ENCODE assay signal across 9 mouse cellular contexts in genomic region chr4:125124424-125125209, GRCm38 (mm10). TPM values are rescaled to one million over a fixed set of nuclear protein-coding genes. Genes with fewer than 3 reads are reported as not detected.
DNase-seq lines count a peak whose midpoint lies in the region; ATAC-seq and TF ChIP-seq lines count a peak whose summit lies in the region.
"Had no signal": no experiment of that assay in that cellular context is flagged by ENCODE, and none has a peak within 500 bp of the region (broad histone marks: within the 10 kb centered on the region; RNA-seq: fewer than 3 reads in every experiment).

No protein-coding gene starts in this region.

- H3K27me3 ChIP-seq in forebrain, embryonic 10.5 days (ENCODE audit: poor library complexity, severe bottlenecking) = peaks cover 62% of the 10 kb centered on the region
- H3K27me3 ChIP-seq in forebrain, embryonic 16.5 days (replicated peaks; ENCODE audit: control insufficient read depth, insufficient read depth, low read length) = peaks cover 16% of the 10 kb centered on the region

- H3K4me1 ChIP-seq in forebrain, embryonic 10.5 days = peaks cover 48% of the 10 kb centered on the region
- H3K4me1 ChIP-seq in forebrain, embryonic 16.5 days (replicated peaks; ENCODE audit: control insufficient read depth, insufficient read depth, low read length) = peaks cover 12% of the 10 kb centered on the region
- H3K4me1 ChIP-seq in bone marrow macrophage, adult 2 months (ENCODE audit: control insufficient read depth, insufficient read depth, low read length) = peaks cover 45% of the 10 kb centered on the region

- ATAC-seq in forebrain, embryonic 16.5 days = no peak
- ATAC-seq in neutrophil, adult 5-6 weeks (ENCODE audit: extremely low read depth, insufficient number of reproducible peaks, low FRiP score, poor library complexity, severe bottlenecking) = peak; percentile 56

- no peak overlapping the region for H3K4me2 ChIP-seq in forebrain, embryonic 16.5 days (ENCODE audit: low read length)

- no peak overlapping the region for H3K4me3 ChIP-seq in forebrain, embryonic 10.5 days
- no peak overlapping the region for H3K4me3 ChIP-seq in forebrain, embryonic 16.5 days (replicated peaks; ENCODE audit: low read length)
- peak overlapping the region; percentile 97 for H3K4me3 ChIP-seq in bone marrow macrophage, adult 2 months (ENCODE audit: insufficient read depth, low read length)

- no peak for DNase-seq in forebrain, embryonic 10.5 days (ENCODE audit: extremely low spot score, low spot score)
- peak; percentile 52 for DNase-seq in kidney, postnatal 14 days
- DNase-seq in right cerebral cortex, postnatal 10 days (ENCODE audit: low spot score in 2 of 2) = no peak
- no peak for DNase-seq in layer of hippocampus, postnatal 10 days (ENCODE audit: low spot score in 2 of 2)
- no peak for DNase-seq in frontal cortex, postnatal 10 days (ENCODE audit: low spot score in 2 of 2)

- no peak for TF ChIP-seq POLR2A in bone marrow macrophage, adult 2 months (IDR thresholded peaks at IDR 0.05; ENCODE audit: borderline replicate concordance, low read depth, low read length)

- WGBS in forebrain, embryonic 10.5 days = 33% methylated on average over 7 of the region's 7 CpGs
- WGBS in forebrain, embryonic 16.5 days = 45% methylated on average over 7 of the region's 7 CpGs

- no peak overlapping the region for H3K9ac ChIP-seq in forebrain, embryonic 16.5 days (replicated peaks; ENCODE audit: low read depth, low read length)

- H3K27ac ChIP-seq in forebrain, embryonic 10.5 days = 0 out of 2 replicates have a peak overlapping the region, but pooled peaks have one; percentile 0
- no peak overlapping the region for H3K27ac ChIP-seq in forebrain, embryonic 16.5 days (ENCODE audit: low read length)
- H3K27ac ChIP-seq in bone marrow macrophage, adult 2 months (ENCODE audit: insufficient read depth, low read depth, low read length) = peak overlapping the region; percentile 95
- H3K27ac ChIP-seq: kidney, postnatal 0 days had no signal

- TF ChIP-seq CTCF in bone marrow macrophage, adult 2 months (IDR thresholded peaks at IDR 0.05; ENCODE audit: low read depth, low read length) = no peak

- H3K36me3 ChIP-seq in forebrain, embryonic 10.5 days (replicated peaks) = no peaks in the 10 kb centered on the region
- H3K36me3 ChIP-seq in forebrain, embryonic 16.5 days (ENCODE audit: control insufficient read depth, insufficient read depth) = no peaks in the 10 kb centered on the region

- no peaks in the 10 kb centered on the region for H3K9me3 ChIP-seq in forebrain, embryonic 10.5 days
- no peaks in the 10 kb centered on the region for H3K9me3 ChIP-seq in forebrain, embryonic 16.5 days (ENCODE audit: control insufficient read depth, low read length)

RNA-seq across cellular contexts. Expression of gene Zc3h12a, which starts 3.0 kb away (rescaled TPM):
- 0.17 and 0.26 TPM in 2 replicates for polyA plus RNA-seq in forebrain, embryonic 10.5 days (2016; fragmentation: Nextera tagmentation; extraction: Ambion mirVana)
- polyA plus RNA-seq in forebrain, embryonic 16.5 days (2015; fragmentation: Nextera tagmentation; extraction: Ambion mirVana) = 0.13 TPM in 1 of 2 replicates, not detected in the other
- 27.3 and 29.1 TPM in 2 replicates for polyA plus RNA-seq in bone marrow macrophage, adult 2 months (2012; ENCODE audit: insufficient read depth, insufficient read length, missing spikeins)
- 37.3 and 37.8 TPM in 2 replicates for total RNA-seq in neutrophil, adult 5-6 weeks (2017)
- total RNA-seq in layer of hippocampus, postnatal 10 days (2021) = under 1 TPM; 0.42 to 0.80 TPM

RNA-seq across cellular contexts. Expression of gene Meaf6, which starts 39.7 kb away (rescaled TPM):
- 82.6 and 96.5 TPM in 2 replicates for polyA plus RNA-seq in forebrain, embryonic 10.5 days (2016; fragmentation: Nextera tagmentation; extraction: Ambion mirVana)
- polyA plus RNA-seq in forebrain, embryonic 16.5 days (2015; fragmentation: Nextera tagmentation; extraction: Ambion mirVana) = 148 and 154 TPM in 2 replicates
- polyA plus RNA-seq in bone marrow macrophage, adult 2 months (2012; ENCODE audit: insufficient read depth, insufficient read length, missing spikeins) = 32.4 and 36.6 TPM in 2 replicates
- total RNA-seq in neutrophil, adult 5-6 weeks (2017) = 23.8 and 38.1 TPM in 2 replicates
- 100 to 1,000 TPM; 130 to 134 TPM for total RNA-seq in layer of hippocampus, postnatal 10 days (2021)

RNA-seq across cellular contexts. Expression of gene Snip1, which starts 58.1 kb away (rescaled TPM):
- 28.5 and 30.8 TPM in 2 replicates for polyA plus RNA-seq in forebrain, embryonic 10.5 days (2016; fragmentation: Nextera tagmentation; extraction: Ambion mirVana)
- polyA plus RNA-seq in forebrain, embryonic 16.5 days (2015; fragmentation: Nextera tagmentation; extraction: Ambion mirVana) = 27.3 and 29.7 TPM in 2 replicates
- polyA plus RNA-seq in bone marrow macrophage, adult 2 months (2012; ENCODE audit: insufficient read depth, insufficient read length, missing spikeins) = 18.0 and 18.5 TPM in 2 replicates
- 26.2 and 30.0 TPM in 2 replicates for total RNA-seq in neutrophil, adult 5-6 weeks (2017)
- total RNA-seq in layer of hippocampus, postnatal 10 days (2021) = 10 to 100 TPM; 12.9 TPM

RNA-seq across cellular contexts. Expression of gene Dnali1, which starts 59.1 kb away (rescaled TPM):
- polyA plus RNA-seq in forebrain, embryonic 10.5 days (2016; fragmentation: Nextera tagmentation; extraction: Ambion mirVana) = 0.28 and 0.30 TPM in 2 replicates
- polyA plus RNA-seq in forebrain, embryonic 16.5 days (2015; fragmentation: Nextera tagmentation; extraction: Ambion mirVana) = 0.41 and 0.51 TPM in 2 replicates
- 0.37 TPM in 1 of 2 replicates, not detected in the other for polyA plus RNA-seq in bone marrow macrophage, adult 2 months (2012; ENCODE audit: insufficient read depth, insufficient read length, missing spikeins)
- total RNA-seq in neutrophil, adult 5-6 weeks (2017) = 0.23 and 0.49 TPM in 2 replicates
- 1 to 10 TPM; 1.4 to 1.6 TPM for total RNA-seq in layer of hippocampus, postnatal 10 days (2021)

Comparison
In these comparisons a context has a peak if more than half of its experiments do, and no peak if none do; other contexts are left out.
1. RNA of gene Zc3h12a, which starts 3.0 kb away (polyA plus RNA-seq): 27.3 to 29.1 TPM in bone marrow macrophage, adult 2 months; 0.17 to 0.26 TPM in forebrain, embryonic 10.5 days and 0.13 TPM in forebrain, embryonic 16.5 days; every median in the first group is over 10 times any median in the second.